Mouse (Mus musculus) cerebellum, adult 2 months (tissue): ENCODE data around the gene Tcf19. TPM values are rescaled to one million over a fixed set of nuclear protein-coding genes. Genes with fewer than 3 reads are reported as not detected.

ENCODE experiments used
- DNase-seq, 2 experiments: peaks; one replicate each; pipeline ENCODE4 v3.0.0; 2021
- H3K27ac ChIP-seq: fragments of 200-500 bp; 2 replicates; pipeline ENCODE4 v1.5.1; 2012; ENCODE audit warnings: low read length, control low read depth, inconsistent platforms; ENCODE audit not compliant: insufficient read depth
- H3K27me3 ChIP-seq: fragments of 200-500 bp; 2 replicates; pipeline ENCODE4 v1.6.1; 2012; ENCODE audit warnings: inconsistent platforms, mild to moderate bottlenecking, low read length, moderate library complexity; ENCODE audit not compliant: control insufficient read depth, insufficient read depth
- H3K4me1 ChIP-seq: fragments of 200-500 bp; 2 replicates; pipeline ENCODE4 v1.6.1; 2011; ENCODE audit warnings: low read length; ENCODE audit not compliant: control insufficient read depth, insufficient read depth
- H3K4me3 ChIP-seq: fragments of 200-500 bp; replicated peaks from 2 replicates; pipeline ENCODE3; 2011; ENCODE audit warnings: mild to moderate bottlenecking, low read depth, low read length, control low read depth; ENCODE audit not compliant: insufficient read depth
- CTCF ChIP-seq: fragments of 200-500 bp; IDR thresholded peaks from 2 replicates; pipeline ENCODE4 v1.5.1; 2011; ENCODE audit warnings: low read depth, mild to moderate bottlenecking, control low read depth, low read length, moderate library complexity, borderline replicate concordance; ENCODE audit not compliant: insufficient read depth
- POLR2A ChIP-seq: fragments of 200-500 bp; IDR thresholded peaks from 2 replicates; pipeline ENCODE4 v1.6.1; 2011; ENCODE audit warnings: low read length, control low read depth, borderline replicate concordance; ENCODE audit not compliant: insufficient read depth
- WGBS: fragments of 180-500 bp; shearing (Covaris S2); methylation state at CpG from one replicate; pipeline ENCODE4 v1.1.7; 2018; 5-methylcytosine and 5-hydroxymethylcytosine counted together
- polyA plus RNA-seq: library from polyadenylated mRNA; depleted of rRNA; stranded (reverse); fragments of >200 nt; gene quantifications from 2 replicates; pipeline ENCODE4 v1.2.3, GENCODE M21; 2012

Tcf19 gene
- polyA plus RNA-seq, 1 experiment, result 6.7 TPM

DNA sequence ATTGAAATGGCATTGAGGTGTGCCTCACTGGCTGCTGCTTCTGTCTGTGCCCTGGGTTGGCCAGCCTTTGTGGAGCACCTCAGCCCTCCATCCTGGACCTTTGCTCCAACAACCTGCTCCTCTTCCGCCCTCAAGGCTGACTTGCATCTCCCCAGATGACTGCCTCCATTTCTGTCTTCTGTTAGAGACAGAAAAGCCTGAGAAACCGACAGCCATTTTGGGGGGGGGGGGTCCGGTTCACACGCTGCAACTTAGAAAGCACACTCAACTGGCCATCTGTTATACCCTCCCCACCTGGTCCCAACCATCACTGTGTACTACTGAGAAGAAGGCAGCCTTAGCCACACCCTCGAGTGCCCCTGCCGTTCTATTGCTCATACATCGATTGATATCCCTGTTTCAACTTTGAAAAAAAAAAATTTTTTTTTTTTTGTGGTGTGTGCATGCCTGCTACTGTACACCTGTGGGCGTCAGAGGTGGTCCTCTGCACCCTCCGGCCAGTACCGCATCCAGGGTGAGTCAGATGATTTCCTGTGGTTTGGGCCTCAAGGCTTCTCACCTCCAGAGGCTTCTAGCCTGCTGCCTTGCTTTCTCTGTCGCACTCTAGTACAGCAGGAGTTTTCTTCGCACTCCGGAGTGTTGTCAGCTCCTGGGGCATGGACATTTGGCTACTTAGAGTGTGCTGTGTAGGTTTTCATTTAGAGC, 8.9 kb downstream of the Tcf19 start:
- TF ChIP-seq CTCF, result no peak
- TF ChIP-seq POLR2A, result no peak
- Histone ChIP-seq H3K4me1 (no peaks in the 10 kb centered on the region), H3K4me3 (no peak overlapping the region), H3K27me3 (no peaks in the 10 kb centered on the region), H3K27ac (no peak overlapping the region)
- DNase-seq, result no peak
- WGBS, result 43% methylated on average over 13 of the region's 13 CpGs

DNA sequence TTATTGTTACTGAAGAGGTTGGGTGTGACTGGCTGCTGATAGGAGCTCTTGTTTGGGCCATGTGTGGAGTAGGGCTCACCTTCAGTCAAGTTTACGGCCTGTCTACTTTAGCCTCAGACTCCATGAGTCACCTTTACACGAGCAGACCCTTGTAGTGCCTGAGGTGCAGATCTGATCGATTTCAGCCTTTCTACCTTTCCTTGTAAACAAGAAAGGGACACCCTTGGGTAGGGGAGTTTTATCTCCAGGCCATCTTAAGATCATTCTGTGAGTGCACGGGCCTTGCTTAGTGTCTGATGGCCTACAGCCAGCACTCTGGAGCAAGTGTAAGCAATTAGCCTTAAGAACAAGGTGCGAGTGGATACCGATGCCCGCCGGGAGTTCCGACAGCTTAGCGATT, 9.7 kb downstream of the Tcf19 start:
- H3K27me3 ChIP-seq, result no peaks in the 10 kb centered on the region
- TF ChIP-seq POLR2A (no peak), CTCF (no peak)
- WGBS, result 37% methylated on average over 10 of the region's 10 CpGs
- H3K4me1 ChIP-seq, result no peaks in the 10 kb centered on the region
- DNase-seq, result no peak
- no peak overlapping the region for H3K4me3 ChIP-seq
- H3K27ac ChIP-seq, result no peak overlapping the region

DNA sequence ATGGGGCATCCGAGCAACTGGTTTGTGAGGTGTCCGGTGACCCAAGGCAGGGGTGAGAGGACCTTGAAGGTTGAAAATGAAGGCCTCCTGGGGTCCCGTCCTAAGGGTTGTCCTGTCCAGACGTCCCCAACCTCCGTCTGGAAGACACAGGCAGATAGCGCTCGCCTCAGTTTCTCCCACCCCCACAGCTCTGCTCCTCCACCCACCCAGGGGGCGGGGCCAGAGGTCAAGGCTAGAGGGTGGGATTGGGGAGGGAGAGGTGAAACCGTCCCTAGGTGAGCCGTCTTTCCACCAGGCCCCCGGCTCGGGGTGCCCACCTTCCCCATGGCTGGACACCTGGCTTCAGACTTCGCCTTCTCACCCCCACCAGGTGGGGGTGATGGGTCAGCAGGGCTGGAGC, 10.8 kb downstream of the Tcf19 start, which contains the start of gene Pou5f1:
Pou5f1 (plus strand) TSS at position 243 of the 400 bp plus-strand sequence.
- H3K4me1 ChIP-seq, result no peaks in the 10 kb centered on the region
- H3K27me3 ChIP-seq, result no peaks in the 10 kb centered on the region
- DNase-seq, result no peak
- no peak within 1 kb of the TSS for H3K27ac ChIP-seq
- H3K4me3 ChIP-seq, result no peak within 1 kb of the TSS
- TF ChIP-seq POLR2A (no peak), CTCF (no peak)
- WGBS, result 56% methylated on average over 13 of the region's 13 CpGs

DNA sequence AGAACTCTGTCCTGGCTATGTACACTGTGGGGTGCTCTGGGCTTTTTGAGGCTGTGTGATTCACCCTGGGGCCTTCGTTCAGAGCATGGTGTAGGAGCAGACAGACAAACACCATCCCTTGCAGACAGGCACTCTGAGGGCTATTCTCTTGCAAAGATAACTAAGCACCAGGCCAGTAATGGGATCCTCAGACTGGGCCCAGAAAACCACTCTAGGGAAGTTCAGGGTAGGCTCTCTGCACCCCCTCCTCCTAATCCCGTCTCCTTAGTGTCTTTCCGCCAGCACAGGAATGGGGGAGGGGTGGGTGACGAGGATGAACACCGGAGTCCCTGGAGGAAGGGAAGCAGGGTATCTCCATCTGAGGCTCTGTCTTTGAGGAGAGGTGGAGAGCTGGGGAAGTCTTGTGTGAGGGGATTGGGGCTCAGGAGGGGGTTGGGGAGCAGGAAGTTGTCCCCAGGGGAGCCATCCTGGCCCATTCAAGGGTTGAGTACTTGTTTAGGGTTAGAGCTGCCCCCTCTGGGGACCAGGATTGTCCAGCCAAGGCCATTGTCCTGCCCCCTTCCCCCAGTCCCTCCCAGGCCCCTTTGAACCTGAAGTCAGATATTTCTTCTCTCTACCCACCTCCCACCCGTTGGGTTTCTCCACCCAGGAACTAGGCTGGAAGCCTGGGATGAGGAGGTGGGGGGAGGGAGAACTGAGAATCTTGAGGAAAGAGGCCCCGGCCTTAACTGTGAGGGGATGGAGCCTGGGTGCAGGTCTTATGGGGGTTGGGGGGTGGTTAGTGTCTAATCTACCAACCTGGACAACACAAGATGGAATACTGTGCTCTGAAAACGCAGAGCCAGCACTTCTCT, 11.8 kb downstream of the Tcf19 start:
- no peak for DNase-seq

GRCm38 (mm10) chr17:35503849-35504248, 12.8 kb downstream of the Tcf19 start:
- WGBS, result 38% methylated on average over 5 of the region's 5 CpGs
- H3K4me1 ChIP-seq, result no peaks in the 10 kb centered on the region
- DNase-seq, result no peak
- no peaks in the 10 kb centered on the region for H3K27me3 ChIP-seq
- no peak for TF ChIP-seq CTCF
- no peak for TF ChIP-seq POLR2A
- no peak overlapping the region for H3K4me3 ChIP-seq
- H3K27ac ChIP-seq, result no peak overlapping the region

More for the DNA sequence above, 11.8 kb downstream of the Tcf19 start:
- no peaks in the 10 kb centered on the region for H3K27me3 ChIP-seq
- no peaks in the 10 kb centered on the region for H3K4me1 ChIP-seq
- WGBS, result 40% methylated on average over 8 of the region's 8 CpGs
- no peak overlapping the region for H3K27ac ChIP-seq
- TF ChIP-seq POLR2A (no peak), CTCF (no peak)
- no peak overlapping the region for H3K4me3 ChIP-seq

- WGBS, result 55% methylated on average over 5 of the region's 5 CpGs
- H3K27me3 ChIP-seq, result no peaks in the 10 kb centered on the region
- H3K4me3 ChIP-seq, result no peak overlapping the region
- TF ChIP-seq POLR2A (no peak), CTCF (no peak)
- DNase-seq, result no peak
- H3K27ac ChIP-seq, result no peak overlapping the region
- H3K4me1 ChIP-seq, result no peaks in the 10 kb centered on the region
Observed at GRCm38 (mm10) chr17:35502762-35503161, 13.9 kb downstream of the Tcf19 start.

- Histone ChIP-seq H3K4me1 (no peaks in the 10 kb centered on the region), H3K27ac (no peak overlapping the region), H3K4me3 (no peak overlapping the region), H3K27me3 (no peaks in the 10 kb centered on the region)
- DNase-seq, result no peak
- TF ChIP-seq POLR2A, result no peak
- TF ChIP-seq CTCF, result no peak
- 12% methylated on average over 6 of the region's 6 CpGs for WGBS
Observed at GRCm38 (mm10) chr17:35502226-35502625, 14.4 kb downstream of the Tcf19 start.
